Mouse (Mus musculus): ENCODE results near the gene Tlr8.

The Tlr8 gene

GRCm38 (mm10) chrX:167264086-167264485 is at the start of gene Tlr8:
Gene Tlr8 (minus strand): TSS chrX:167264329.
- TF ChIP-seq GATA4 (IDR thresholded peaks at IDR 0.05; ENCODE audit: insufficient replicate concordance, low read length) = no peak

DNA sequence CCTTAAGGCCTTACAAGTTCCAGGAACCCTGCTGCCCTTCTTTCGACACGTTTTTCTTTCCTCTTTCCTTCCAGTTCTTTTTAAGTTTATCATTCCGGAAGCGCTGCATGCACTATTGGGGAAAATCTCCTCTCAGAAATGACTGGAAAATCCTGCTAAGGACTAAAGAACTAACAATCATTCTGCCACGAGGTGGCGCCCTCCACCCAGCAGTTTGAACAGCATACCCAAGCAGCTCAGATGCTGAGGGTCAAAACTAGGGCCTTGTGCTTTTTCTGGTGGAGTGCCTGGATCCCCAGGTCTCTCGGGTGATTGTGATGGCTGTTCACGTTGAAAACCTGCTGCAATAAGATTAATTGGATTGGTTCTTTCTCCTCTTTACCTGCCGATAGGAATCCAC is 12.8 kb upstream of the Tlr8 start:
- no peak for TF ChIP-seq GATA4 (IDR thresholded peaks at IDR 0.05; ENCODE audit: insufficient replicate concordance, low read length)

DNA sequence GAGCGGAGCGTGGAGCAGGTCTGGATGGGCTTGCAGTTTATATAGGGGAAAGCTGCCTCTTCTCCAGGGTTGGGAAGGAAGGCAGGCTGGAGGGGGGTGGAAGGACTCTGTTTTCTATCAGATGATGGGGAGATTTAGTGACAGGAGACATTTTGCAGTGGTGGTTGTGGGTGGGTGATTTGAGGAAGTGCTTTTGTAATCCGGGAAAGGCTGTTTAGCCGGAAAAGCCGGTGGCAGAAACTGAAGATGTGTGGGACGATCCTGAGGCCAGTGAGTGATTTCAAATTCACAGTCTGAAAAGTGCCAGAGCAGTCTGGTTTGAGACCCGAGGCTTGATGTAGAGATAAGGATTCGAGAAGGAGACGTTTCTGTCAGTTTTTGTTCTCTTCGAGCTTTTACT is 12.4 kb upstream of the Tlr8 start:
- no peak for TF ChIP-seq GATA4 (IDR thresholded peaks at IDR 0.05; ENCODE audit: insufficient replicate concordance, low read length)

DNA sequence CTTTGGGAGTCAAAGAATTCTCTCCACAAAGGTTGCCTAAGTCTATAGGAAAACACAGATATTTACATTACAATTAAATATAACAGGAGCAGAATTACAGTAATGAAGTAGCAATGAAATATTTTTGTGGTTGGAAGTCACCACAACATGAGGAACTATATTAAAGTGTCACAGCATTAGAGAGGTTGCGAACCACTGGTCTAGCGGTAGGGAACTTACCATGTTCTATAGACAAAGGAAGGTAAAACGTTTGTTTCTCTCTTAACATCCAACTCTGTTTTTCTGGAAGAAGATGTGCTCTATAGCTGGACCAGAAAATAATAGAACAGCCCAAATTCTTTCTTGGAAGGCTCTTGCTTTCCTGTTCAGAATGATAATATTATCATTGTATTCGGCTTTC is 599 bp downstream of the Tlr8 start:
- TF ChIP-seq GATA4 (IDR thresholded peaks at IDR 0.05; ENCODE audit: insufficient replicate concordance, low read length) = no peak

- no peak for TF ChIP-seq GATA4 (IDR thresholded peaks at IDR 0.05; ENCODE audit: insufficient replicate concordance, low read length)
Measured at GRCm38 (mm10) chrX:167241736-167242135, 22.4 kb downstream of the Tlr8 start.

DNA sequence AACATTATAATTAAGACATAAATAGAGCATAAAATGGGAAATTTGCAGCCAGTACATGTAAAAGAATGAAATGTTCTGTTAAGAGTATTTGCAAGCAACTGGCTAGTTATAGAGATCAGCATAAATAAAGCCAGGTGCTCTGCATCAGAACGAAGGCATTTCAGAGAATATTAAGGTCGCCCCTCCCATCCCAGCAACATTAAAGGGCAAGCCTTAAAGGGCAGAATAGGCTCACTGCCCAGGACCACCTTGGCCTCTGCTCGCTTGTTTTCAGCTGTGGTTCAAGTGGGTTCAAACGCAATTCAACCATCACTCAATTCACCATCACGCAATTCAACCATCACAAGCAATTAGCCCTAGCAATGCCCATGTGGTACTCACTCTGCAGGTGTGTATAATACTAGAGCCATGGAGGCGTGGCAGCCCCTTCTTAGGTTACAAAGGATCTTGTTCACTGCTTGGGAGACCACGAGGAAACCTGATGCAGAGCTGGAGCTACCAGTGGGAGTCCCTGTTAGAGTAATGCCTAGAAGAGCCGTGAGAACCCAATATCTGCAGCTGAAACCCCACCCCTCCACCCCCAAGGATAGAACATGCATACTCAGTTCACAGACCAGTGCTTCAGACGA is 24.7 kb downstream of the Tlr8 start:
- TF ChIP-seq GATA4 (IDR thresholded peaks at IDR 0.05; ENCODE audit: insufficient replicate concordance, low read length) = no peak

GRCm38 (mm10) chrX:167233104-167233687 is 30.9 kb downstream of the Tlr8 start:
- no peak for TF ChIP-seq GATA4 (IDR thresholded peaks at IDR 0.05; ENCODE audit: insufficient replicate concordance, low read length)

- no peak for TF ChIP-seq GATA4 (IDR thresholded peaks at IDR 0.05; ENCODE audit: insufficient replicate concordance, low read length)
Measured at GRCm38 (mm10) chrX:167231150-167231549, 33.0 kb downstream of the Tlr8 start.

GRCm38 (mm10) chrX:167229819-167230218 is 34.3 kb downstream of the Tlr8 start:
- TF ChIP-seq GATA4 (IDR thresholded peaks at IDR 0.05; ENCODE audit: insufficient replicate concordance, low read length) = no peak

GRCm38 (mm10) chrX:167229206-167229605 is 34.9 kb downstream of the Tlr8 start:
- no peak for TF ChIP-seq GATA4 (IDR thresholded peaks at IDR 0.05; ENCODE audit: insufficient replicate concordance, low read length)

DNA sequence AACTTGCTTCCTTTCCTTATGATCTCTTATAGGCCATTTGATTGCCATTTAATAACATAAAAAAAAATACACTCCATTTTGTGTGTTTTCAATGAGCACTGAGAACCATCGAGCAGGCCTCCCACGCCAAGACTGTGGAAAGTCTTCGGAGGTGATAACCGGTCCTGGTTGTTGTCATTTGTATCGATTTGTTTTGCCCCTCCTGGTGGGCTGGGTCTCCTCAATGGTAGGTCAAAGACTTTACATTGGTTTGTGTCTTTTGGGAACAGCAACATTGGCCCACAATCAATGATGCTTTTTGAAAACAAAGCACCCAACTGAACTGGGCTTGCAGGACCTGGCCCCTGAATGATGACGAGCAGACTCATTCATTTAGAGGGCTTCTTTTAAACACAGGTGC is 36.4 kb downstream of the Tlr8 start:
- no peak for TF ChIP-seq GATA4 (IDR thresholded peaks at IDR 0.05; ENCODE audit: insufficient replicate concordance, low read length)

DNA sequence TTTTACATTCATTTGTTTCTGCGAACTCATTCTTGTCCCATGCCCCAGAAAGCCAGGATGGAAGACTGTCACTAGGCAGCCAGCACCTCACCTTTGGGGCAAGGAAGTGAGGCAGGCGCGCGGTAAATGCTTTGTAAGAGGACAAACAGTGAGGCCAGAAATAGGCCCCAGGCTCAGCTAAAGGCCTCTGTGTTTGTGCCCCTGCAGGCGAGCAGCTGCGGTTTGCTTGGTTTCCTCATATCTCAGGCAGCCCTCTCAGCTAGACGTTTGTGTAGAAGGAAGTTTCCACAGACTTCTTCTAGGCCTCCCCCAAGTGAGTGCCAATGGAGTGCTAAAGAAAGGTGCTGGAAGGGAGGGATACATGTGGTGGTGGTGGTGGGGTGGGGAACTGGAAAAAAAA is 37.0 kb downstream of the Tlr8 start:
- TF ChIP-seq GATA4 (IDR thresholded peaks at IDR 0.05; ENCODE audit: insufficient replicate concordance, low read length) = no peak

DNA sequence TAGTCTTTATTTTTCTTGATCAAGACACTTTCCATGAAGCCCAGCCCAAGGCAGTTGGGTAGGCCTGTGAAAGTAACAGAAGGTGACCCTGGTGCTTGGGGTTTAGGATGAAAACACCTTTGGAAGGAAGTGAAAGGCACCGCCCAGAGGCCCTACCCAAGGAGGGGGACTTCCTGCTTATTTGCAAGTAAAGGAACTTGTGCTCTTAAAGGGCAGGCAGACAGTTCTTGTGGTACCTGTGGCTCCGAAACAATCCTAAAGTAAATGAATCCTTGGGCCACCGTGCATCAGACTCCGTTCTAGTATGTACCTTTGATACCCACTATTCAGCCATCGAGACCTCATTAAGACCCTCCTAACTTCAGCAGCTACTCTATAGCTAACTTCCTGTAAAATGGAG is 37.6 kb downstream of the Tlr8 start:
- no peak for TF ChIP-seq GATA4 (IDR thresholded peaks at IDR 0.05; ENCODE audit: insufficient replicate concordance, low read length)

DNA sequence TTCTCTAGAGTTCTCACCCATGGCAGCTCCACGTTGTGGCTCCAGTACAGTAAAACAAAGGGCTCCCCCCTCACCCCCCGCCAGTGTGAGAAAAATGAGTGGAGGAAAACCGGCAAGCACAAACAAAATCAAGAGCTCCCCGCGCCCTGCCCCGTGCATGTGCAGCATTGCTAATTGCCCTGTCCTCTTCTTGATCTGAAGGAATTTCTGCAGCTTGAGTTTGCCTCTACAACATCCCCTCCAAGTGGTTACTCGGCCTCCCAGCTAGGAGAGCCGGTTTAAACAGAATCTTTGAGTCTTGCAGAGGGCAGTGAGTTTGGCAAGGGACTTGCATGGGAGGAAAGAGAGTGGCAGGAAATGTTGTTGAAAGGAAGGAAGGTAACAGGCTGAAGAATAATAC is 51.4 kb downstream of the Tlr8 start:
- no peak for TF ChIP-seq GATA4 (IDR thresholded peaks at IDR 0.05; ENCODE audit: insufficient replicate concordance, low read length)

DNA sequence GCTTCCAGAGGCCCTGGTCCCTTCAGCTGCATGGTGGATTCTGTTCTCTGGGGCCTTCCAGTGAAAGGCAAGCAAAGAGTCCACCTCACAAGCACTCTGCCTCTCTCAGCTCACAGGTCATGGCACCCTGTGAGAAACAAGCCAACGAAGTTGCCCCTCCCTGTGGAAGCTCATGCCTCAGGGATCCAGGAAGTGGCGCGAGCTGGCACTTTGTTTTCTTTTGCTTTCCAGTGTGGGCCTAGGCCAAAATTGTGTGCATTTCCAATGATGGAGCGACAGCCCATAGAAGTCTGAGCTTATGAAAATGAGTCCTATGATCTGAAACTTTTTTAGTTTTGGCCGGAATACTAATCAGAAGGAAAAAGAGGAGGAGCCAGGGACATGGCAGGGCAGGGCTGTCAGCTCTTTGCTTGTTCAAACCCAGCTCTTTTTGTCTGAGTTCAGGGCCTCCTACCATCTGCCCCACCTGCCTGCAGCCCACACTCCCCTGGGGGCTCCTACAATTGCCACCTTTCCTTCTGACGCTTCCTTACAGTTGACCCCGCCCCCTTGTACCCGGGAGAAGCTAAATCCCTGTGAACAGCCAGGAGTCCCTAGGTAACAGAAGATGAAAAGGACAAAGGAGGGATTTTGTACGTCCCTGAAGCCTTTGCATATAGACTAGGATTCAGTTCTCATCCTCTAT is 52.1 kb downstream of the Tlr8 start:
- TF ChIP-seq GATA4 (IDR thresholded peaks at IDR 0.05; ENCODE audit: insufficient replicate concordance, low read length) = no peak

DNA sequence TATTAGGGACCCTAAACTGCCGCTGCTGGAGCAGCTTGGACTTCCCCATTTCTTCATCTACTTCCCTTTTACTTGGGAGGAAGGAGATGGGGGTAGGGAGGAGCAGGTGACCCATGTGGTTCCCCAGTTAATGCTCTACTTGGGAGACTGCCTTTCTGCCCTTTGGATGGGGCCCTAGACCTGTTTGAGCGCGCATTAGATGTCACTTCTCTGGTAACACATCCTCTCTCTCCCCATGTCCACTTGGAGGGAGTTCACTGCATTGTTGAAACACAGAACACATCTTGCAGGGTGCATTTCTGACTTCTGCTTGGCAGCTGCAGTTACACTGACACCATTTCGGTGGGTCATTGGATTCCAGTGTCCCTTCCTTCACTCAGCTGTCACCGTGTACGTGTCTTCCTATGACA is 53.8 kb downstream of the Tlr8 start:
- TF ChIP-seq GATA4 (IDR thresholded peaks at IDR 0.05; ENCODE audit: insufficient replicate concordance, low read length) = no peak
